Mouse (Mus musculus): ENCODE results near the gene Tlx3.

Tlx3 gene

DNA sequence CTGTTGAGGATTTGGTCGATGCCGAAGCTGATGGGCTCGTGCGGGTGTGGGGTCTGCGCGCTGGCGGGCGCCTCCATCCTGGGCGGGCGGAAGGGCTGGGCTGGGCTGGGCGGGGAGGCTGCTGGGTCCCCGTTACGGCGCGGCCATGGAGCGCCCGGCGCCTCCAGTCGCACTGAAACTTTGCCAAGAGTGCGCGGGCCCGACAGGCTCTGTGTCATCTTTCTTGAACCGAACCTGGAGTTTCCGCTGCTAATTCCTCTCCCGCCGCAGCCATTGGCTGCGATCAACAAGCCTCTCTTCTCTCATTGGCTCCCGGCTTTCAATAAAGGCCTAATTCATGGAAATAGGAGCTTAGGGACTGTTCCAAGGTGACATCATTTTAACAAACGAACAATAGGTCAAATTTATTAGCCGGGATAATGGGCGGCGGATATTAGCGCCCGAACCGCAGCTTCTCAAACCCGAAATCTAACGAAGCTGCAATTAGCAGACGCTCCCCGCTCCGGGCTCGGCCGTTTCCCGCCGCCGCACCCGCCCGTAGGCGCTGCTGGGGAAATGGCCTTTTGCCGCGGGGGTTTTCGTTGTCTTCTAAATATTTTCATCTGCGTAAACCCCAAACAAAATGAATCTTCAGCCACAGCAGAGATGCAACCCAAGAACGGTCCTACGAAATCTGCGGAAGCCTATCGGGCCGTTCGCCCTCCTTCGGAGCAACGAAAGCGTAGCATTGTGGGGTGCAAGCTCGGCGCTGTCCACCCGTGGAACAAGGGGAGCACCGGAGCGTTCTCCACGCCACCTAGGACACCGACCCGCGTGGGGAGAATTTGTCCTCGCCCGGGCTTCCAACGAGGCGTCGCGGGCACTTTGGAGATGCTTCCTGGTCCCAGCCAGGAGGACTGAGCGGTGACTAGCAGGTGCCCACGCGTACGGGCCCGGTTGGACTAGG is at the start of gene Tlx3:
Gene Tlx3 (minus strand): TSS at position 207 of the 946 bp plus-strand sequence.
- no peak for DNase-seq (ENCODE audit: low read depth, low spot score)

DNA sequence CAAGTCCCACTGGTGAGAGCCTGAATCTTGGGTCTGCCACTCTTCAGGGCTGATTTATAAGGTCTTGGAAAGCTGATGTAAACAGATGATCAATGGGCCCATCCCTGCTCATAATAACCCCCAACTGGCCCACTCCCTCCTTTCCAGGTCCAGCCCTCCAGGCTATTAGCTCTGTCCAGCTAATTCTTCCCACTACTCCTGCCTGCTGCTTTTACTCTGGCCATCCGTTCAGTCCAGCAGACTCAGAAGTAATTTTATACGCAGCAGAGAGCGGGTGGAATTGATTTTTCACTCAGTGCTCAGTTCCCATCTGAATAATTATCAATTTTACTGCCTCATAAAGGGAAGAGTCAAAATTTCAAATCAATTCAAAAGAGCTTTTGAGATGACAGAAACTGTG is 36.9 kb upstream of the Tlx3 start:
- DNase-seq (ENCODE audit: low read depth, low spot score), result no peak

DNA sequence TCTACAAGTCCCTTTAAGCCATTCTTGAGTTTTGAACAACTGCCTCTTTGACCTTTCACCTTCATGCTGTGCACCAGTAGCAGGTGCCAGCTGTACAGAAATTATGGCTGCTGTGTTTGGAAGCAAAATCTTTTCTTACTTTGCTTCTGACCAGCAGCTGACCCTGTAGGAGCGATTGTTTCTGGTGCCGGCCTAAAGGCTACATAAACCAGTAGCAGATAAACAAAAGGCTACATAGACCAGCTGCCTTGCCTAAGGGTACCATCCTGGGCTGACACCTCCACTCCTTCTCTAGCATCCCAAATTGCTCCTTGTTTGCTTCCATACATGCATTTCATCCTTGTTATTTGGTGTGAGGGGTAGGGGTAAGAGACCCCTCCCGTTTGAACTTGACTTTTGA is 30.7 kb upstream of the Tlx3 start:
- DNase-seq (ENCODE audit: low read depth, low spot score), result no peak

DNA sequence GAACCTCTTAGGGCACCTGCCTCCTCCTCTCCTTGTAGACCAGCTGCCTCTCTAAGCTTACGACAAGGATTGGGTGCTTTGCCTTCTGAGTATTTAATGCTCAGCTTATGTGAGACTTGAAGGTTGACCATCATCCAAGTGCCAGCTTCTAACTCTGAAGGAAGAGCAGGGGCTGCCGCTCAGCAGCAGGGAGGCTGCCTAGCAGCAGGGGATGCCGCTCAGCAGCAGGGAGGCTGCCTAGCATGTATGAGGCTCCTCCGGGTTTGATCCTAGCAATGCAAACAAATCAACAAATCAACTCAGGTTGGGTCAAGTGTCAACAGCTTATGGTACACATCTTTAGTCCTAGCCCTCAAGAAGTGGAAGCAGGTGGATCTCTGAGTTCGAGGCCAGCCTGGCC is 28.7 kb upstream of the Tlx3 start:
- DNase-seq (ENCODE audit: low read depth, low spot score), result no peak

DNA sequence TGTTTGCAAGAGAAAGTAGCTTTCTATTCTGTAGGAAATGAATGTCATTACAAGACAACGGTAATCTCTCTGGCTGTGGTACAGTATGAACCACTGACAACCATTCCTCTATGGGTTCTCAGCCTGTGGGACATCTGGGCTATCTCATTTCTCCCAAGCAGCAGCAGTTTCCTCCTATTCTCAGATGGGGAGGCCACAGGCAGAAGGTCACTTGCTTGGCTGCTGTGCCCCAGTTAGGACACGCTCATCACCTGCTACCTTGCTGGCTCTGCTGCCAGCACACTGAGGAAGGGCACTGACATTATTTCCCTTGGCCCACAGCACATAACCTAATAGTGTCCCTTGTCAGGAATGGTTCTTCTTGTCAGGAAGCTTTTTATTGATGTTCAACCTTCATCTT is 24.8 kb upstream of the Tlx3 start:
- DNase-seq (ENCODE audit: low read depth, low spot score), result no peak

DNA sequence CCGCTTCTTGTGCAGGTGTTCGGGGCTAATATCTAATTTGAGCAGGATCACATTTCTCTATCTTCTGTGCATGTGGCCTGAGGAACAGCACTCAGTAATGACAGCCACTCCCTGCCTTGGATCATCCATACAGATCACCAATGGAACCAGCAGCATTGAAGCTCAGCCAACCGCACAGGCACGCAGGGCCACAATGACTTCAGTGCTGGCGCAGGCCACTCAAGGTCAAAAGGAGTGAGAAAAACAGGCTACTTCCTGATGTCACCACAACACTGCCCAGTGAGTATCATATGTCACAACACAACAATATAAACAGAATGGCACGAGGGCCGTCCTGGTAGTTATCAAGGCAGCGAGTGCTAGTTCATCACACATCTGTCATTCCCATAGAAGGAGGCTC is 23.1 kb upstream of the Tlx3 start:
- no peak for DNase-seq (ENCODE audit: low read depth, low spot score)

DNA sequence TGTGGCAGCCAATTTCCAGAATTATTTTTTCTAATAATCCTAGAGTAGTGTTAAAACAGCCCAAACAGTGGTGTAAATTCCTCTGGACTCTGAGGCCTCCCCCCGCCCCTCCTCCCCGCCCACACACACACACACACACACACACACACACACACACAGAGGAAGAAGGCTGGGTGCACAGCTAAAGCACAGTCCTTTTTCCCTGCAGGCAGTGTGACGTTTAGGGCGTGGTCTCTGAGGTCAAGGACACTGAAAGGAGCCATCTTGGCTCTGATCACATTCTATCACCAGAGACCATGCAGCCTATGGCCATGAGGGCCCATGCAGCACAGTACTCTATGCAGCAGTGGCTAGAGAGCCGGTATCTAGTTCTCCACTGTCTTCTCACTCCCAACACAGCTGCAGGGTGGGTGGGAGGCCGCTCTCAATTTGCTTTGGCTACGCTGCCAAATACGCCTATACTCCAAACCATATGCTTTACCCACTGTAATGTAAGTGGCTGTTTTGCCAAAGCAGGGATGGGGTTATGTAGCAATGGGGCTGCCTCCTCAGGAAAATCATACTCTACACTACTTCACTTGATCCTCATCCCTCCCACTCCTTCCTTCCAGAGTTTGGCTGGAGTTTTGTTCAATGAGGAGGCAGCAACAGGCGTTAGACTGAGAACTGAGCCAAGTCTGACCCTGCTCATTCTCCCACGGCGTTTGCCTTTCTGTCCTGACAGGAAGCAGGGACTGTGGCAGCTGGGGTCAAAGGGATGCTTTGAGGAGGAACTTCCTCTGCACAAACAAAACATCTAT is 18.4 kb upstream of the Tlx3 start:
- DNase-seq (ENCODE audit: low read depth, low spot score), result no peak

DNA sequence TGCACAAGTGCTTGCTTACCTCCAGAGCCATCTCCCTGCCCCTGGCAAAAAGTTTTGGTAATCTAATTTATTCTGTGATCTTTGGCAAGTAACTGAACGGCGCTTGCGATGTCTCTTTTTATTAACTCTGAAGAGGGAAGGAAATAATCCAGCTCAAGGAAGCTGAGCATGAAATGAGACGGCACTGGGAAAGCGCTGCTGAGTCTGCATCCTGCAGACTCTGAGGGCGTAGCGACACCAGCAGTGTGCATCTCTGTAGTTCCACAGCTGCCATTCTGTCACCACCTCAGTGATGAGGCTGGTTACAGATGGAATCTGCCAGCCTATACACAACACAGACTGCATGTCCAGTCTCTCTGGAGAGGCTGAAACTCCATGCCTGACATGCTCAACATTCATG is 17.4 kb upstream of the Tlx3 start:
- no peak for DNase-seq (ENCODE audit: low read depth, low spot score)

DNA sequence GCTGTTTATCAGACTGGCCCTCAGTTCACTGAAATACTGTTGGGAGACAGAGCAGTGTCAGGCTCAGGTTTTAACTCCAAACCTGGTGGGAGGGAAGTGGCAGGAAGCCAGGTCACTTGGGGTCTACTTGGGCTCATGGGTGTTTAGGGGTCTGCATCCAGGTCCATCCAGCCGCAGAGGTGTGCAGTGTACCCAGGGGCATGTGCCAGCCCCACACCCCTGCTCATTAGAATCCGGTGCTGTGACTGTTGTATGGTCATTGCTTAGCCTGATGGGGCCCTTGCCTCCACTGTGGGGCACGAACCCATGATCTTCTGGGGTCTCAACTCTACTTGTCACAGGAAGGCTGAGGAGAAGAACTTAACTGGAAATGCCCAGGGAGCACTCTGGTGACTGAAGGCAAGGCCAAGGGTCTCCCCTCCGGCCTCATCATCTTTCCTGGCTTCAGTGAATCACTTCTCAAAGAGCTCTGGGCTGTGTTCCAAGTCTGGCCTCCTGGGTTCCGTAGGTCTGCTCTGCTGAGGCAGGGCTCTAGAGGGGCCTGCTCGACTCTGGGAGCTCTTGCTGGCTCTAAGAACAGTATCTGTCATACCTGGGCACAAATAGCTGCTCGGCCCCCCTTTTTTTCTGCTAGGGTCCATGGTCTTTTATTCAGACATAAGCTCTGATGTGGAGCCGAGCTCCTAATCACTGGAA is 14.1 kb upstream of the Tlx3 start:
- peak; percentile 59 for DNase-seq (ENCODE audit: low read depth, low spot score)

DNA sequence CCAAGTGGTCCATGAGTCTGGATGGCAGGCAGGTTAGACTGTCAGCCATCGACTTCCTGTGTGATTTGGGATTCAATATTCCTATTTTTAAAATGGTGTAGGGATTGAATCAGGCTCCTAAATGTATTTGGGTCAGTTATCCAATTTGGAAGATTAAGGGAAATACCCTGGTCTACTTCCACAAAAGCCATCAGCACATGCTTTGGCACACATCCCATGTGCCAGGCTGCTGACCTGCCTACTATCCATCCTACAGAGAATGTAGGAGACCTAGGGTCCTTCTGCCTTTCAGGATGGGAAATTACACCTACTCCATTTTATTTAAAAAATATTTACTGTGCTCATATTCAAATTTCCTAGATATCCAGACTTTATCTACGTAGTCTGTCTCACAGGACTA is 4.0 kb upstream of the Tlx3 start:
- DNase-seq (ENCODE audit: low read depth, low spot score), result no peak

DNA sequence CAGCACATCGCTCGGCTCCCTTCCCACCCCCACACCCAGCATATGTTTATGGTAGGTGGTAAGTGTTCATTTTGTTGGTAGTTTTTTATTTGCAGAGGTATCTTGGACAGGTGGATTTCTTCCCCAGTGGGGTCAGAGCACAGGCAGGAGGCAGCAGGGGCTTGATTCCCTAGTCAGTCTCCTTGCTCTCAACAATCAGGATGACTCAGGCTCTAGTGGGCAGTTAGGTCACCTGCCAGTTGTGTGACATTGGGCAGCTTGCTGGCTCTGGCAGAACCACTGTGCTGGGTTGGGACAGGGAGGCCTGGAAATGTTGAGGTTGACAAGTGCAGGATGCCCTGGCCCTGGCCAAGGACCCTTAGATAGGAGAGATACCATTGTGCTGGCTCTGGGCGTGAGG is 1.6 kb upstream of the Tlx3 start:
- DNase-seq (ENCODE audit: low read depth, low spot score), result no peak

DNA sequence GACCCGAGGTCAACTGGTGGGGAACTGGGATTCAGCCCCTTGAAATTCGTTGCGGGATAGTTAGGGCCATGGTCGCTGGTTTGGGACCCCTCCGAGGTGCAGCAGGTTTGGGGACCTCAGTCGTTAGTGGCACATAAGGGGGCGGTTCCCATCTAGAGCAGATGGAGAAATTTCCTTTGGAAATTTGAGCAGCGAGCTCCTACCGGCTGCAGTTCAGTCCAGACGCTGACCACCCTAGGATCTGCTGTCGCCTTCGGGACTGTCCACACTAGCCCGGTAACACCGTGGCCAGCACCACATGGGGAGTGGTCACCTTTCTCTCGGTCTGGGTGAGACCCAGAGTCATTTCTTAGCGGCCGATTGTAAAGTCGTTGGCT is 928 bp upstream of the Tlx3 start:
- no peak for DNase-seq (ENCODE audit: low read depth, low spot score)

DNA sequence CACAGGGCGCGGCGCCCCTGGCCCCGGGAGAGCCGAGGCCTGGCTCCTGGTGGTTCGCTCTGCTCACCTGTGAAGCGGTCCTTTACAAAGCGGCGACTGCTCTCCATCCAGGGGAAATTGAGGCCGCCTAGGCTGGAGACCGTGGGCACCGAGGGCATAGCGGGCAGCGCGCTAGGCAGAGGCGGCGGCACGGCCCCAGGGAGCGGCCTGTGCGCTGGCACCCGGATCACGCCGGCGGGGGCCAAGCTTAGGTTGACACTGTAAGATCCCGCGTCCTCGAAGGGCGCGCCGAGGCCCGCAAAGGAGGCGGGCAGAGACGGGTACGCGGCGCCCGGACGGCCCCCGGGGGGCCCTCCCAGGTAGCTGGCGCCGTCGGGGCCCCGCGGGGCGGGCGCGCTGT is 417 bp downstream of the Tlx3 start:
- no peak for DNase-seq (ENCODE audit: low read depth, low spot score)

DNA sequence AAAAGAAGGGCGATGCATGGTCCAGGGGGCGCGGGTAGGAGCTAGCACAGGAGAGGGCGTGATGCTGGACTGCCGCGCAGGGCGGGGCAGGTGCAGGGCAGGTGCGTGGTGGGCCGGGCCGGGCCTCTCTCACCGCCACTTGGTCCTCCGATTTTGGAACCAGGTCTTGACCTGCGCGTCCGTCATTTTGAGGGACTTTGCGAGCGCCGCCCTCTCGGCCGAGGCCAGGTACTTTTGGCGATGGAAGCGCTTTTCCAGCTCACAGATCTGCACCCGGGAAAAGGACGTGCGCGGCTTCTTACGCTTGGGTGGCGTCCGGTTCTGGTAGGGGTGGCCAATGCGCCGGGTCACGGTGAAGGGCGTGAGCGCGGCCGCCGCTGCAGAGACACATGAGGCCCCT is 1.1 kb downstream of the Tlx3 start:
- DNase-seq (ENCODE audit: low read depth, low spot score), result no peak

DNA sequence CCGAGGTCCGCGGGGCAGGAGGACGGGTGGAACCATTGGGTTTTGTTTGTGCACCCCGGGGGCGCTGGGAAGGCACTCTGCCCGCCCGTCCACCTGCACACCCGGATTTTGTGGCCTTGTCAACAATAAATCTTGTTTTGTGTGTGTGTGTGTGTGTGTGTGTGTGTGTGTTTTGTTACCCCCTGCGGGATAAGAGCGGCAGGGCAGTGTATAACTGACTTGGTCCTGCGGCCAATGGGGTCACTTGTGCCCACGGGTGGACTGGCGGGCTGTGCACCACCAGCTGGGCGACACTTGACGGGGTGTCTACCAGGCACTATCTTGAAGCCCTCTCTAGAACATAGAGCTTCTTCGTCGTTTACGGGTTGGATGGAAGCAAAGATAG is 1.8 kb downstream of the Tlx3 start:
- DNase-seq (ENCODE audit: low read depth, low spot score), result no peak

DNA sequence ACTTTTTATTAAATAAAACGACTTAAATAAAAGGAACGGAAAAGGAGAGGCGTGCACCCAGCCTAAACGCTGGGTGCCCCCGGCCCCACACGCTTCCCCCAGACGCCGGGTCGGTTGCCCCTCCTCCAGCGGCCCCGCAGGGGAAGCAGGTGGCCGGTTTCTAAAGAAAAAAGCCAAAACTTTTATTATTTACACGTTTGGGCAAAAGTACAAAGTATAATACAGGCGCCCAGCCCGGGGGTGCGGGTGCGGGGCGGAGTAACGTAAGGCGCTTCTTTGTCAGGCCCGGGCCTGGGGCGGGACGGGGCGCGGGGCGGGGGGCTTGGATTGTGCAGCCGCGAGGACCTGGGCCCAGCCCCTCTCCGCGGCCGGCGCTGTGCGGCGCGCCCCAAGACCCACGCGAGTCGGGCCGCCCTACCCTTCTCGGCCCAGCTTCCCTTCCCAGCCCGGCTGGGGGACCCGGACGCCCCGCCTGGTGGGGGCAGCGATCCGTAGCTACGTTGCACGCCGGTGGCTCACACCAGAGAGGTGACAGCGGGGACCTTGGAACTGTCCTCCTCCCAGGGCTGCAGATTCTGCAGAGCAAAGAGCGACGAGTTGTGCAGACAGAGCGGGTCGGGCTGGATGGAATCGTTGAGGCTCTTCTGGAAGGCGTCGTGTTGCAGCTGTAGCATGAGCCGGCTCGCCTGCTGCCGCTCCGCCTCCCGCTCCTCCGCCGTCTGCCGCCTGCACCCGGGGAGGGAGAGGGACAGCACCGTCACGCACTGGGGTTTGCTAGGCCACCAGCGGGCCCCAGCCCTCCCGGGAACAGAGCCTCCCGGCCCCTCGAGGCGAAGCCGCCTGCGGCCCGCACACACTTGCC is 2.4 kb downstream of the Tlx3 start:
- no peak for DNase-seq (ENCODE audit: low read depth, low spot score)

DNA sequence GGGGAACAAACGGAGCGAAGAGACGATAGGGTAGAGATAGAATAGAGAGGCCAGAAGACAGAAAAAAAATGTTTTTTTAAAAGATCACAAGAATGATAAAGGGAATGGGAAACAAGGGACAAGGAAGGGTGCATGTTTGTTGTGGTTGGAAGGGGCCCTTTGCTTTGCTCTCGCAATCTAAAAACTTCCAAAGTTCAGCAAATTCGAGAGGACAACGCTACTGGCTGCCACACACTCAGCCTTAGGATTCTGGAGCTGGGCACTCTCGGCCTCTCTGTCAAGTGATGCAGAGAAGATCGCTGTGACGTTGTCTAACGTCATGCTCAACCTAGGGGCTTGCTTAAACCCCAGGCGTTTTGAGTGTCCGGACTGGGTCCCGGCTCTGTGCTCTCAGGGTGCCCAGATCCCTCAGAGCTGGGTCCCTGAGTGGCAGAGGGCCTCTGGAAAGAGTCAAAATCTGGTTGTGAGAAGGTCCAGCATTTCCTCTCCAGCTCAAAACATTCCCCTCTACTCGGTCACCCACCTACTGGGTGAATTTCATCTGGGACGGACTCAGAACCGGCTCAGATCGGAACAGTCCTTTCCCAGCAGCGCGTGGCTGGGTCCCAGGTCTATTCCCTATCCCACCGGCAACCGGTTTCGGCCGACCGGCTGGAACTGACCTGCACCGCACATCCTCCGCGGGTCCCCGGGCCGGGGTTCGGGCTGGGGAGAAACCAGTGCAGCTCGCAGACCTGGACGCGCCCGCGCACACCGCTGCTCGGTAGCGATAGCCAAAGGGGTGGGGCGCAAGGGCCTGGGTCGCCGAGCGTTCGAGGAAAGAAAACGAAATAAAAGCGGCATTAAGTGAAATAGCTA is 3.3 kb downstream of the Tlx3 start:
- no peak for DNase-seq (ENCODE audit: low read depth, low spot score)

DNA sequence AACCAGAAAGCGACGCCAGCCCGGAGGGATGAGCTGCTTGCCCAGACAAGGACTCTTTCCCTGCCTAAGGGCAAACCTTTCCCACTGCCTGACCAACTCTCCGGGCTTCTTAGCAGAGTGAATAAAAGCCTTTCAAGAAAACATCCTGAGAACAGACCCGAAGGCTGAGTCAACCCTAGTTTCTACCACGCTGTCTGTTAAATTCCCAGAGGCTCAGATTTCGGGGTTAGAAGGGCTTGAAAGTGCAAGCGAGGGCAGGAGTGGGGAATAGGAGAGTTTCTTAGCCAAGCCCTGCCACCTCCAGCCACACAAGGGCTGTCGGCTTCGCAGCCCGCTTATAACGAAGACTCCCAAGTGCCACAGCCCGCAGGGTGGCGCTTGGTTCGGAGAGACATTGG is 4.3 kb downstream of the Tlx3 start:
- DNase-seq (ENCODE audit: low read depth, low spot score), result no peak

DNA sequence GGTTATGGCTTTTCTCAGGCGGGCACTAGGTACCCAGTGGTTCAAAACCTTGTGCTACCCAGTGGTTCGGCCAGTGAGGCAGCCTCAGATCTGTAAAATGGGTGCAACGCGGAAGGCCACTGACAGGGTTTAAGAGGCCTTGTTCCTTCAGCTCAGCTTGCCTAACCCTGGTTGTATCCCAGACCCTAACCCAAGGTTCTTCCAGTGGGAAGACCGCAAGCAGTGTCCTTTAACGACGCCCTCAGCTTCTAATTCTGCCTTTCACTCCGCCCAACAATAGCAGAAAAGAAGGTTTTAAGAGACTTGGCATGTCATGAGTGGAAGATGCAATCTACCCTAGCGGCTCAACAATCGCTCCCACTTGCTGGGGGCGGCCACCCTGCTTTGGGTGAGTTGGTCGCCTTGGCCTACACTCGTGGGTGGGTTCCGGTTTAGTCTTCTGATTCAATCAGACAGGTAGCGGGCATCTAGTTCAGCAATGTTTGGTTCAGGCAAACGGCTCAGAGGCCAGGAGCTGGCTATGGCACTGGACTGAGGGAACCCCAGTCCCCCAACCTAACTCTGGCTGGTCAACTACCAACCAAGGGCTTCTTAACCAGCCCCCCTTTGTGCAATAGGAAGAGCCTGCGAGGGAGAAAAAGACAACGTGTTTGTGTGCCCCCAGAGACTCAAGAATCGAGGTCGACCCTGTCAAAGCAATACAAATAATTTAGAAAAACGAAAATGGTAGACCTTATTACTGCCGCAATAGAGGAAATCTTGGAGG is 4.9 kb downstream of the Tlx3 start:
- DNase-seq (ENCODE audit: low read depth, low spot score), result no peak

DNA sequence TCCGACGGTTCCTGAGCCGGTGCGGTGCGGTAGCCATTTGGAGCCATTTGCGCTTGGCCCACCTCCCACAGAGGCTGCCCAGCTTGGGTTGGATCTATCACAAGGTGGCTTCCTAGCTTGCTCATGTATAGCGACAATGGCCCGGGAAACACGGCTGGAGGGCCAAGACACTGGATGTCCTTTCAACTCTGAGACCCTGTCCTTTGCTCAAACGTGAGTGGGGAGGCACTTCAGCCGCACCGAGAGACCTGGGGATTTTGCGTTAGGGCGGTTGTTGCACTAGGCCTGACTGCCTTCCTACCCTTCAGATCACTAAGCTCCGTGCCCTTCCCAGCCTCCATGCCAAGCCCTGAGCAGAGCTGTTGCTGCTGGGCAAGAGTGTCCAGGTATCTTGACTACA is 5.7 kb downstream of the Tlx3 start:
- DNase-seq (ENCODE audit: low read depth, low spot score), result no peak

Data from 3T3-L1 (cell line).